Mouse (Mus musculus): Measurements from ENCODE around the gene Mdh1. TPM values are rescaled to one million over a fixed set of nuclear protein-coding genes. Genes with fewer than 3 reads are reported as not detected.

Mdh1 gene
- polyA plus RNA-seq, 1 experiment from 2014 or later, result 372 TPM

DNA sequence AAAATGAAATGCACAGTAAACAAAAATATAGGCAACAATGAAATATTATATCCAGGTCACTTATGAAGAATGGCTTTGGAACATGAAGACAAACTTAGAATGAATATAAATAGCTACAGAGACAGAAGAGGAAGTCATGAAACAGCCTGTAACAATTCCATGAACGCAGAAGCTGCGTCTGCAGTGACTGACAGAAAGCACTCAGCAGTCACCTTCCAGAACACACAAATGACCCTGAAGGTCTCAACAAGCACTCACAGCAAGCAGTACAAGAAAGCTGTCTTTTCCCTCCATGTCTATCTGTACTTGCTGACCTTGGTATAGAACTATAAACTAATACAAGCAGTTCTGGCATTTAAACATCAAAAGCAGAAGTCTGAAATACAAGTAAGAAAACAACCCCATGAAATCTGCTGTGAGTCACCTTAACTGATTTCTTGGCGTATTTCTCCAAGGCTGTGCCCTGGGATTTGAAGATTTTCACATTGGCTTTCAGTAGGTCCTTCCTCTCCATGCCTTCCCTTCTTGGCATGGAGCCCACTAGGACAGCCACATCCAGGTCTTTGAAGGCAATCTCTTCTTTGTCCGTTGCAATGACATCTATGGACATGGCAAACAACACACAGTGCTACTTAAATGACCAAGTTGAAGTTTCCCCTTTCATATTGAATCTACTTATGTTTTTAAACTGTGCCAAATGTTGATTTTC, 8.4 kb downstream of the Mdh1 start:
- Histone ChIP-seq H3K9me3 (no peaks in the 10 kb centered on the region), H3K4me2 (replicated peaks) (no peak overlapping the region), H3K9ac (replicated peaks) (no peak overlapping the region), H3K4me3 (no peak overlapping the region), H3K36me3 (peaks cover 61% of the 10 kb centered on the region), H3K27ac (replicated peaks) (no peak overlapping the region), H3K27me3 (no peaks in the 10 kb centered on the region), H3K4me1 (no peaks in the 10 kb centered on the region)
- WGBS, result 91% methylated on average over 4 of the region's 4 CpGs
- ATAC-seq (ENCODE audit: low FRiP score, low read depth), result no peak

DNA sequence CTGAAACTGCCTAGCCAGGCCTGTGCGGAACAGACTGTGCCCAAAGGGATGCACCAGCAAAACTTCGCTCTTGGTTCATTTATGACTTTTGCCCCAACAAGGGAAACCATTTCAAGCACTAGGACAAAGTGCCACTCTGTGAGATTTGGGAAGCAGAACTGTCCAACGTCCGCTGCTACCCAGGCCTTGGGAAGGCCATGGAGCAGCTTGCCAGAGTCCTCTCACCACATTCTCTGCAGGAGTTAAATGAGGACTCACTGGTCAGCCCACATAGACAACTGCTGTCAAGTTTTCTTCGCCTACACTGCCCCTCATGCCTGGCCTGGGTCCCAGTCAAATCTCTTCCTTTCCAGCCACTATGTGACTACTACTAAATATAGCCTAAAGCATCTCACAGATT, 10.8 kb downstream of the Mdh1 start:
- peaks cover 73% of the 10 kb centered on the region for H3K36me3 ChIP-seq
- no peaks in the 10 kb centered on the region for H3K9me3 ChIP-seq
- H3K4me2 ChIP-seq (replicated peaks), result no peak overlapping the region
- H3K4me3 ChIP-seq, result no peak overlapping the region
- no peak overlapping the region for H3K9ac ChIP-seq (replicated peaks)
- WGBS, result 93% methylated on average over 5 of the region's 5 CpGs
- ATAC-seq (ENCODE audit: low FRiP score, low read depth), result no peak
- no peak overlapping the region for H3K27ac ChIP-seq (replicated peaks)
- no peaks in the 10 kb centered on the region for H3K4me1 ChIP-seq
- no peaks in the 10 kb centered on the region for H3K27me3 ChIP-seq

DNA sequence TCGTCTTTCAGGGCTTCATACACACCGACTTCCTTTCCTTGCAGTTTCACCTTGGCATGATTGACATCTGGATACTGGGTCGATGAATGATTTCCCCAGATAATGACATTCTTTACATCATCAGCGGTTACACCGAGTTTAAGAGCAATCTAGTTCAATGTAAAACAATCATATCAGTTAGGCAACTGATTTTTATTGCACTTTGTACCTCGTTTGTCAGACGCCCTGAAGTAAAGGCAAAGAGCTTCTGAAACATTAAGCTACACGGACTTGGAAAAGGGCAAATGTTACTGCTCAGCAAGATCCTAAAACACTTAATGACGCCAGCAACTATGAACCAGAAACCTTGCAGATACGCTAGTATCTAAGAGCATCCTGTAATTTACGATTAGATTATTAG, 12.4 kb downstream of the Mdh1 start:
- Histone ChIP-seq H3K27ac (replicated peaks) (no peak overlapping the region), H3K4me2 (replicated peaks) (no peak overlapping the region), H3K9me3 (no peaks in the 10 kb centered on the region), H3K4me3 (no peak overlapping the region), H3K27me3 (no peaks in the 10 kb centered on the region), H3K36me3 (peaks cover 57% of the 10 kb centered on the region), H3K9ac (replicated peaks) (no peak overlapping the region), H3K4me1 (no peaks in the 10 kb centered on the region)
- no peak for ATAC-seq (ENCODE audit: low FRiP score, low read depth)
- WGBS, result 91% methylated on average over 11 of the region's 11 CpGs

DNA sequence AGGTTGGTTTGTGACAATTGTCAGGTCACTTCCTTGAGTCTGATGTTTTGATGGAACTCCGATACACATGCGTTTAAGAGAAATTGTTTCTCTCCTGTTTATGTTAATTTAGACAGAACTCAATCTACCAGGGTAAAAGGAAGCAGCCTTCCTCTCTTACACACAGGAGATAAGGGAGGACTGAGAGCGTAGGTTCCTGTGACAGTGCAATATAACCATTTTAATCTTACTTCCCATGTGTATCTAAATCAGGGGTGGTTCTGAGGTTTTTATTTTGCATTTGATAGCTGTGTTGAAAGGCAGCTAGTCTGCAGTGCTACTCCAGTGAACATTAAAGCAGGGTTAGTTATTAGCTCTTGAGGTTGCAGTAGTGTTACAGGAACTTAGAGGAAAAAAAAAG, 20.1 kb downstream of the Mdh1 start:
- H3K4me3 ChIP-seq, result no peak overlapping the region
- no peak for ATAC-seq (ENCODE audit: low FRiP score, low read depth)

DNA sequence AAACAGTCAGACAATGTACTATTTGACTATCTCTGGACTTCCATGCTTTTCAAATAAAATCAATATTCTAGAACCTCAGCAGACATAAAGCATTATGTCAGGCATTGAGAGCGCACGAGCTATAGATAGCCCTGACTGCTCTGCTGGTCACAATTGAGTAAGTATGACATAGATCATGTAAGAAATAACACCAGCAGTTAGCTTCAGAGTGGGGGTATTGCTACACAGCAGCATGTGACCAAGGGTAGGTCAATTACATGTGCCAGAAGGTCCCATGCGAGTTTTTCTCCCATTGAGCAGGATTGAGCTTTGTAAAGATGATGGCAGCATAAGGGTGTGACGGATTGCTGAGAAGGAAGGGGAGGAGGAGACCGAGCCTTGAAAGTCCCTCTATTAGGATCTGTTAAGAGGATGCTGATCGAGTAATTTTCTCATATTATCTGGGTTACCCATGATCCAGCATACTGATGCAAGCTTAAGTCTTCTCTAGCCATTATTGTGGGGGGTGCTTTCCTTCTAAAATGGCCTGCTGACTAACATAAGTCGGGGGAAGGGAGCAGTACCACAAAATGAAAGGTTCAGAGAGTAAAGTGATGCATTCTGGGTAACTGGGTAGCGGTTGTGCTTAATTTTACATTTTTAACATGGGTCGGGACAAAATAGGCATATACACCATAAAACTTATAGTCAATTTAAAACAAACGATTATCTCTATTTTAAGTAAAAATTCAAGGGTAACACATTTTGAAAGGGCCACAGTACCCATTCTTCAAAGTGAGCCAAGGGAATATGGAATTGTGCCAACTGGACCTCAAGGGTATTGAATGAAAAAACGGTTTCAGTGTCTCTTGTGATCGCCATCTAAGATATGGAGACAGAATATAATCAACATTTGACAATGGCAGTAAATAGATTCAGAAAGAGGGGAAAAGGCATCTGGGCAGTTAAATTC, 21.7 kb downstream of the Mdh1 start:
- no peak overlapping the region for H3K4me2 ChIP-seq (replicated peaks)
- H3K9ac ChIP-seq (replicated peaks), result no peak overlapping the region
- no peaks in the 10 kb centered on the region for H3K4me1 ChIP-seq
- no peaks in the 10 kb centered on the region for H3K9me3 ChIP-seq
- no peak overlapping the region for H3K27ac ChIP-seq (replicated peaks)
- H3K27me3 ChIP-seq, result no peaks in the 10 kb centered on the region
- H3K4me3 ChIP-seq, result no peak overlapping the region
- no peaks in the 10 kb centered on the region for H3K36me3 ChIP-seq
- no peak for ATAC-seq (ENCODE audit: low FRiP score, low read depth)
- WGBS, result 84% methylated on average over 12 of the region's 12 CpGs

More for the DNA sequence above, 20.1 kb downstream of the Mdh1 start:
- Histone ChIP-seq H3K27me3 (no peaks in the 10 kb centered on the region), H3K4me1 (no peaks in the 10 kb centered on the region), H3K9ac (replicated peaks) (no peak overlapping the region), H3K9me3 (no peaks in the 10 kb centered on the region), H3K36me3 (no peaks in the 10 kb centered on the region), H3K4me2 (replicated peaks) (no peak overlapping the region), H3K27ac (replicated peaks) (no peak overlapping the region)
- 87% methylated on average over 3 of the region's 3 CpGs for WGBS

DNA sequence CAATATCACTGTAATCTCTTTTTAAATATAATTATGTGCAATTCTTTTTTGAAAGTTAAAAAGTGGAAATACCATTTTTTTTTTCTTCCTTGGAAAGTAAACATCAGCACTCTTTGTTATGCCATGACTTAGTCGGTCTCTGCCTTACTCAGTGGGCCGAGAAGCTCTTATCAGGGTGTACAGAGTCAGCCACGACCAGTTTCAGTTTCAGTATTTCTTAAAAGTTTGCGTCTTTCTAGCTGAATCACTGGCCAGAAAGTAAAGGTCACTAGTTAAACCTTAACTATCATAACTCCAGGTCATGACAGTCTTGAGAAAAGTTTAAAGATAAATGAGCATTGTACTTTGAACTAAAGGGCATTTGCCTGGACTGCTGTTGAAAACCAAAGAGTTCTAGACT, 22.4 kb downstream of the Mdh1 start:
- no peak overlapping the region for H3K4me2 ChIP-seq (replicated peaks)
- ATAC-seq (ENCODE audit: low FRiP score, low read depth), result no peak
- H3K27ac ChIP-seq (replicated peaks), result no peak overlapping the region
- no peak overlapping the region for H3K4me3 ChIP-seq
- 92% methylated on average over 4 of the region's 4 CpGs for WGBS
- no peaks in the 10 kb centered on the region for H3K4me1 ChIP-seq
- no peaks in the 10 kb centered on the region for H3K36me3 ChIP-seq
- no peaks in the 10 kb centered on the region for H3K27me3 ChIP-seq
- no peaks in the 10 kb centered on the region for H3K9me3 ChIP-seq
- H3K9ac ChIP-seq (replicated peaks), result no peak overlapping the region

DNA sequence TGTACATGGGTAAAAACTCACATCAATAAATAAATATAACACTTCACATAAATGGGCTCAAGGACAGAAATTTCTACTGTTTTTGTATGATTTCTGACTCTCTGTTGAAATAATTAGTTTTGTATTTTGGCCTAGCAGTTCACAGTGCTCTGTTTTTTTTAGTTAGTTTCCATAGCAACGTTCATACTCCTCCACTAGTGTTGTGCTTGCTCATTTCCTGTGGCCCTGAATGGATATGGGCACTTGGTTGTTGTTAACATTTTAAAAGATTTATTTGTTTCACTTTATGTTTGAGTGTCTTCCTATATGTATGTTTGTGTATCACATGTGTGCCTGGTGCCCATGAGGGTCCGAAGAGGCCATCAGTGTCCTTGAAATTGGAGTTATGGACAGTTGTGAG, 23.1 kb downstream of the Mdh1 start:
- Histone ChIP-seq H3K4me3 (no peak overlapping the region), H3K27ac (replicated peaks) (no peak overlapping the region), H3K9ac (replicated peaks) (no peak overlapping the region), H3K4me1 (no peaks in the 10 kb centered on the region), H3K4me2 (replicated peaks) (no peak overlapping the region), H3K36me3 (no peaks in the 10 kb centered on the region), H3K27me3 (no peaks in the 10 kb centered on the region), H3K9me3 (no peaks in the 10 kb centered on the region)
- no peak for ATAC-seq (ENCODE audit: low FRiP score, low read depth)
- 91% methylated on average over 2 of the region's 2 CpGs for WGBS

DNA sequence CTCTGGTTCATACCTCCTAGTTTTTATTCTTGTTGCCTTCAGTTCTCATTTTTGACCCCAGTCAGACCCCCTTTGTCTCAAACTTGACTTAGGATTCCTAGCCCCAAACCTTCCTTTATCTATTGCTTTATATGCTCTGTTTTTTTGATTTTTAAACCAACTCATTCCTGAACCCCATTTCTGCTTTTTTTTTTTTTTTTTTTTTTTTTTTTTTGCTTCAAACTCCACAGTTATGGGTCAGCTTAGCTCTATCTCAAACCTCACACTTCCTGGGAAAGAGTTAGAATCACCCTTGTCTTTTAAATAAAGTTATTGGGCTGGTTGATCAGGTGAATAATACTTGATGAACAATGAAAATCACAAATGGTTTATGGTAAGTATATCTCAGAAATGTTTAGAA, 24.6 kb downstream of the Mdh1 start:
- no peak for ATAC-seq (ENCODE audit: low FRiP score, low read depth)
- H3K4me3 ChIP-seq, result no peak overlapping the region
- H3K27ac ChIP-seq (replicated peaks), result no peak overlapping the region
- no peaks in the 10 kb centered on the region for H3K9me3 ChIP-seq
- H3K36me3 ChIP-seq, result no peaks in the 10 kb centered on the region
- no peaks in the 10 kb centered on the region for H3K27me3 ChIP-seq
- H3K9ac ChIP-seq (replicated peaks), result no peak overlapping the region
- no peaks in the 10 kb centered on the region for H3K4me1 ChIP-seq
- H3K4me2 ChIP-seq (replicated peaks), result no peak overlapping the region

DNA sequence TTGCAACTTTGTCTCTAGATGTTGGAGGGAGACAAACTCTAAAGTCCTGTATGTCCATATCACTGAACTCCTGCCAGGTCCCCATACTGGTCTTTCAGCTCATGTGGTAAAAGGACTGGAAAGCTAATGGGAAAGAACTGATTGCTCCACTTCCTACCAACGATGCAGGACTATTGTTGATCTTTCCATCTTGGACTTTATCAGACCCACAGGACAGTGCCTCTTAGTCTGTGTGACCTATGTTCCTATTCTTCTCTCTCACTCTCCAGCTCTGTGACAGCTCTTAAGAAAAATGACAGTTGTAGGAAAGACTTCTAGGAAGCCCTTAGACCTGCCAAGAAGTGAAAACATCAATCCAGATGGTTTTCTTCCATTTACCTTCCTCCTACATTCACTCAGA, 25.5 kb downstream of the Mdh1 start:
- ATAC-seq (ENCODE audit: low FRiP score, low read depth), result no peak
- WGBS, result 85% methylated on average over 1 of the region's 1 CpGs
- Histone ChIP-seq H3K36me3 (no peaks in the 10 kb centered on the region), H3K4me1 (no peaks in the 10 kb centered on the region), H3K4me3 (no peak overlapping the region), H3K27me3 (no peaks in the 10 kb centered on the region), H3K9me3 (no peaks in the 10 kb centered on the region), H3K9ac (replicated peaks) (no peak overlapping the region), H3K4me2 (replicated peaks) (no peak overlapping the region), H3K27ac (replicated peaks) (no peak overlapping the region)

DNA sequence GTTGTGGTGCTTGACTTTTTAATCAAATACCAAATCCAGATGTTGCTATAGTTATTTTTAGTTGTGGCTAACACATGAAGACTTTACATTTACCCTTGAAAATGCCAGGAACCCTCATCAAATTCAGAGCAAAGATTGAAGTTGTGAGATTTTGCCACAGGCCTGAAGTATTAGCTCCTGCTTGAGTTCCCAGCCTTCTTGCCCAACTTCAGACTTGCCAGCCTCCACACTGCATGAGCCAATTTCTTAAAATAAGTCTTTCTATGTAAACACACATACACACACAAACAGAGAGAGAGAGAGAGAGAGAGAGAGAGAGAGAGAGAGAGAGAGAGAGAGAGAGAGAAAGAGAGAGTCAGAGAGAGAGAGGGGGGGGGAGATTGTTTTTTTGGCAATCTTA, 26.2 kb downstream of the Mdh1 start:
- no peak overlapping the region for H3K4me2 ChIP-seq (replicated peaks)
- no peaks in the 10 kb centered on the region for H3K9me3 ChIP-seq
- no peak overlapping the region for H3K4me3 ChIP-seq
- H3K36me3 ChIP-seq, result no peaks in the 10 kb centered on the region
- H3K4me1 ChIP-seq, result no peaks in the 10 kb centered on the region
- no peaks in the 10 kb centered on the region for H3K27me3 ChIP-seq
- no peak overlapping the region for H3K27ac ChIP-seq (replicated peaks)
- ATAC-seq (ENCODE audit: low FRiP score, low read depth), result no peak
- no peak overlapping the region for H3K9ac ChIP-seq (replicated peaks)

DNA sequence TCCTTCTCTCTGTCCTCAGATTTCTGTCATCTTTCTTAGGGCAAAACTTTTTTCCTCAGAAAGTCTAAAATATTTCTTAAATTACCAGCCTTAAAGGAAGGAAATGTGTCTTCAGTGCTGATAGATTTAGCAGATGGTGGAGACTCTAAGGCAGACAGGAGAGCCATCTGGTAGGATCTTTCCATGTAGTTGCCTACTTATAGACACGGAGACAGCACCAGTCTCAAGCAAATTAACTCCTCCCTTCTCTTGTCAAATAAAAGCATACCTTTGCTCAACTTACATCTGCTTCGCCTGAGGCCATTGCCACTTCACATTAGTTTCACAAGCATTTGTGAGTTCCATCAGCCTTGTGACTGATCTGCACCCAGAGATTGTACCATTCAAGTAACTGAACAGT, 27.1 kb downstream of the Mdh1 start:
- Histone ChIP-seq H3K4me2 (replicated peaks) (no peak overlapping the region), H3K4me1 (no peaks in the 10 kb centered on the region), H3K9ac (replicated peaks) (no peak overlapping the region), H3K4me3 (no peak overlapping the region), H3K27me3 (no peaks in the 10 kb centered on the region), H3K27ac (replicated peaks) (no peak overlapping the region), H3K36me3 (no peaks in the 10 kb centered on the region), H3K9me3 (no peaks in the 10 kb centered on the region)
- WGBS, result 68% methylated on average over 2 of the region's 2 CpGs
- no peak for ATAC-seq (ENCODE audit: low FRiP score, low read depth)

DNA sequence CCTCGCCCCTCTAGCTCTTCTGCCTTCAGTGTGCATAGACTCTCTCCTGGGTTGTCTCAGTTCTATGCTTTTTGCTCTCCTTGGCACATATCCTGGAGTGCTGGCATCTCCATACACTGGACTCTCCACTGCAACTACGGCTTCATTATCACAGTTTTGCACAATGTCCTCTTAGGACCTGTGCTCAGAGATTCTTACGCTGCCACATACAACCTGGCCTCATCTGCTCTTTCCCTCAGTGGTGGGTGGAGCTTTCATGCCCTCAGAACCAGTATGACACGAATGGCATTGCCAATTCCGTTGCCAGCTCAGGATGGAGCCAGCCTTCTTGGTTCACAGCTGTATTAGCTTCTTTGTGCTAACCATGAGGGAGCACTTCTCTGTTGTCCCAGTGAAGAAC, 29.4 kb downstream of the Mdh1 start:
- no peak overlapping the region for H3K4me2 ChIP-seq (replicated peaks)
- WGBS, result 82% methylated on average over 5 of the region's 5 CpGs
- H3K27ac ChIP-seq (replicated peaks), result no peak overlapping the region
- no peaks in the 10 kb centered on the region for H3K36me3 ChIP-seq
- no peak overlapping the region for H3K4me3 ChIP-seq
- no peak overlapping the region for H3K9ac ChIP-seq (replicated peaks)
- no peaks in the 10 kb centered on the region for H3K27me3 ChIP-seq
- no peak for ATAC-seq (ENCODE audit: low FRiP score, low read depth)
- no peaks in the 10 kb centered on the region for H3K4me1 ChIP-seq
- no peaks in the 10 kb centered on the region for H3K9me3 ChIP-seq
